Mouse (Mus musculus): ENCODE measurements at regions not wholly inside any gene's neighbourhood (a gene's known extent, or its start where the extent isn't known, plus 50 kb on each side); places are given as distances from the start of the nearest gene placed in this dataset.
A peak's percentile ranks its signal among the peaks of the same experiment; 100 is the strongest.

DNA sequence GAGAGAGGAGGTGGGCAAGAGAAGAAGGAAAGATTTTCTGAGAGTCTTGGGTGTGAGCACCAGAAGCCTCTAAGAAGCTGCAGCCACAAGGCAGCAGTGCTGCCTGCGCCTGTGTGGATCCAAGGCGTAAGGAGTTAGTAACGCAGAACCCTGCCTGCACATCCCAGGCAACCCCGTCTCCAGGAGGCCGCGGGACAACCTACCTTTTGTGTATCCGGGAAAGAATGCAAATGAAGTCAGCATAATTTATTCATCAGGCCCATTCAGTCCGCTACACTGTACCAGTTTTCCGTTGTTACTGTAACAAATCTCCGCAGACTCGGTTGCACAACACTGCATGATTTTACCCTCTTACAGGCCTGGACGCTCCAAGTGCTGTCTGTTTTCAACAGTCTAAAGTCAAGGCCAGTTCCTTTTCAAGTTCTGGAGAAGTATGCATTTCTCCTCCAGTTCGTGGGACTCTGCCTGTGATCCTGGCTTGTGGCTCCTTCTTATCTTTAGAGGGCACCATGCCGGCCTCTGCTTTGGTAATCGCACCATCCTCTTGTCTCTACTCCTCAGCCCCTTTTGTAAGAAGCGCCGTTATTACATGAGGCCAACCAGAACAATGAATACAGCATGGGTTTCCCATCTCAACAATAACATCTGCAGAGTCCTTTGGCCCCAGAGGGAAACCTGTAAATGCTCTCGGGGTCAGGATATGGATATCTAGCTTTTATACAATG, 133.8 kb downstream of the Nufip1 start:
- DNase-seq (ENCODE audit: low spot score in 2 of 2), result no peak

GRCm38 (mm10) chr14:76245063-76245396, 134.3 kb downstream of the Nufip1 start:
- DNase-seq (ENCODE audit: low spot score in 2 of 2), result no peak

GRCm38 (mm10) chr14:76247664-76248063, 137.0 kb downstream of the Nufip1 start:
- DNase-seq (ENCODE audit: low spot score in 2 of 2), result peak in 1 of 2 experiments; percentile 18

- DNase-seq (ENCODE audit: low spot score in 2 of 2), result no peak
These were observed 143.2 kb downstream of the Nufip1 start for GRCm38 (mm10) chr14:76253850-76254249.

DNA sequence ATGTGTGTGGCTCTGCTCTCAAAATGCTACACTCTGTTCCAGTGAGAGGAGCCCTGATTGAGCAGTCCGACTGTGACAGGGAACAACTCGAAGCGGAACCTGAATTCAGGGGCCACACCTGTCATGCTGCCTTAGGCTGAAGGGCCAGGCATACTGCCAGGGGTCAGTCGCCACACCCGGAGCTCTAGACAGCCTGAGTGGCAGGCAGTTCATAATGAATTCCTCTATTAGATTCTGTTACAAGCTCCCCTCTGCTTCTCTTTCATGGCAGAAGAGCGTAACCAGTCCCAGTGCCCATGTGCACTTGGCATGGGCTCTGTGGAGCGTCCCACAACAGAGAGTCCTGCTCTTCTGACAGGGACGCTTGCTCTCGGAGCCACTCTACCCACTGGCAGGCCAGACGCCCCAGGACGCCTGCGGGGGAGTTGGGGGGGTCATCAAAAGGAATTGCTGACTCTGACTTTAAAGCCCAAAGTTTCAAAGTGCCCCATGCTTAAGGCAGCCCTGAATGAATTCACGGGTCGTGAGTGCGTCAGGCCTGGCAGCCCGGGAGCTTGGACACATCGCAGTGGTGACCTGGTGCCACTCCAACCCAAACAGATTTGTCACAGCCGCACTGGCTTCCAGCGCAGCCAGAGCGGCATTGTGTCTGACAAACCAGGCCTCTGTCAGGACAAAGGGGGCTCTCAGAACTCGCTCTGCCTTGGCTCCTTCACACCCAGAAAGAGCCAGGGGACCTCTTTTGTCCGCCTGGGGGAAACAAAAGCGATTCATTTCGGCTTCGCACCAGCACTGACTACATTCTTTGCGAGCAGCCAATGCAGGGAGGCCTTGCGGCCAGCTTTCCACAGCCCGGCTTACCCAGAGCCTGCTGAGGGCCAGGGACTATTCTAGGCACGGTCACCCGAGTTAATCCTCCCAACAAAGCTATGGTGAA, 144.1 kb downstream of the Nufip1 start:
- DNase-seq (ENCODE audit: low spot score in 2 of 2), result no peak

GRCm38 (mm10) chr14:76255971-76256370, 145.3 kb downstream of the Nufip1 start:
- no peak for DNase-seq (ENCODE audit: low spot score in 2 of 2)

- DNase-seq (ENCODE audit: low spot score in 2 of 2), result no peak
These were observed 147.9 kb downstream of the Nufip1 start for GRCm38 (mm10) chr14:76258626-76259025.

DNA sequence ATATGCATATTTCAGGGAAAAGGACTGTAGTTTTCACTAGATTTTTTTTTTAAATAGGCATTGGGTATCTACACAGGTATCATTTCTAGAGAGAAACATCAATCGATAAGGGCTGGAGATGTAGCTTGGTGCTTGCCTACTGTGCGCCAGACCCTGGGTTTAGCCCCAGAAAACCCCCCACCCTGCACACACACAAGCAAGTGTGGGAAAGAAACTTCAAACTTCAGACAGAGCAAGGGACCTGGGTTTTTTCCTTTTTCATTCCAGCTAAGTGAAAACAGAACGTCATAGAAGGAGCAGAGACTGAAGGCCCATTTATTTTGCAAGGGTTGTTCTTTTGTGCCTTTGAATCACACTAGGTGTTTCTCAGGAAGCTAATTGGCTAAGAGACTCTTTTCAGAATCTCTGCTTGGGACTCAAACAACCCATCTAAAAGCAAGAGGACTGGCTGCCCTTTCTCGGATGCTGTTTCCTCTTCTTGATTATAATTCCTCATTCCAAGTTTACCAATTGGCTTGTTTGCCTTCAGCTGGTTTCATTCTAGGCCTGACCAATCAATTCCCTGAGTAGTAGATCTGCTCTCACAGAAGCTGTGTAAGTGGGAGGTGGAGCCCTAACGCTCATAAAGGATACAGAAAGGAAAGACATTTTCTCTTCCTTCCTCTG, 150.1 kb downstream of the Nufip1 start:
- DNase-seq (ENCODE audit: low spot score in 2 of 2), result no peak

DNA sequence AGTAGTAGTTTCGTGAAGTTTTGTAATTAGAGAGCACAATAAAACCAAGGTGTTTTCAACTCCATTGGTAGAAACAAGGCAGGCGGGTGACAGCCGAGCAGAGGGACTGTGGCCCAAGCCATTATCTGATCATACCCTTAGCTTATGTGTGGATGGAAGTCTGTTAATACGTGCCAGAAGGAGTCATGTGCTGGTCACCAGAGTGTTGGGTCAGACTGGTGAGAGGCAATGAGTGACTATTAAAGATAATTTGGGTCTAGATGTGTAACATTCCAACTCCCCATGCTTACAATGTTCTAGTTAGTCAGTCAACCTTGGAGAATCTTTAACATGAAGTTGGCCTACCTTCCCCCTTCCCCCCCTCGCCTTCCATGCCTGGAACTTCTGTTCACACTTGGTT, 151.1 kb upstream of the Tsc22d1 start:
- DNase-seq (ENCODE audit: low spot score in 2 of 2), result no peak

DNA sequence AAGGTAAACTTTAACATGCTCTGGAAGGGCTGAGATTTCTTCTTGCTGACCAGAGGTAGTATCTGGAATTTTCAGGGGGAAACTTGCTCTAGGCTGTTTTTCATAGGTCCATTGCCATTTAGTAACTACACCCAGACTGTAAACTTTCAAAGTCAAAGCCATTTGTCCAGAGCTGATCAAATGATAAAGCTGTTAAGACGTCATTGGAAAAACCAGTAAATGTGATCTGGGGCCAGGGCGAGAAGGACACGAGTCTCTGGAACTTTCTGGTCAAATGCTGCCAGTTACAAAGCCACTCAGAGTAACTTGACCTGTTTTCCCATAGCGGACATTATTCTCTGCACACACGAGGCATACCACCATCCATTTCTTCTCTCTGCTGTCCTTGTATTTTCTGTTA, 148.9 kb upstream of the Tsc22d1 start:
- DNase-seq (ENCODE audit: low spot score in 2 of 2), result no peak

GRCm38 (mm10) chr14:76266249-76266648, 148.5 kb upstream of the Tsc22d1 start:
- DNase-seq (ENCODE audit: low spot score in 2 of 2), result no peak

- DNase-seq (ENCODE audit: low spot score in 2 of 2), result no peak
These were observed 147.7 kb upstream of the Tsc22d1 start for GRCm38 (mm10) chr14:76267091-76267490.

GRCm38 (mm10) chr14:76271190-76271589, 143.6 kb upstream of the Tsc22d1 start:
- no peak for DNase-seq (ENCODE audit: low spot score in 2 of 2)

- no peak for DNase-seq (ENCODE audit: low spot score in 2 of 2)
These were observed 141.9 kb upstream of the Tsc22d1 start for GRCm38 (mm10) chr14:76272840-76273239.

DNA sequence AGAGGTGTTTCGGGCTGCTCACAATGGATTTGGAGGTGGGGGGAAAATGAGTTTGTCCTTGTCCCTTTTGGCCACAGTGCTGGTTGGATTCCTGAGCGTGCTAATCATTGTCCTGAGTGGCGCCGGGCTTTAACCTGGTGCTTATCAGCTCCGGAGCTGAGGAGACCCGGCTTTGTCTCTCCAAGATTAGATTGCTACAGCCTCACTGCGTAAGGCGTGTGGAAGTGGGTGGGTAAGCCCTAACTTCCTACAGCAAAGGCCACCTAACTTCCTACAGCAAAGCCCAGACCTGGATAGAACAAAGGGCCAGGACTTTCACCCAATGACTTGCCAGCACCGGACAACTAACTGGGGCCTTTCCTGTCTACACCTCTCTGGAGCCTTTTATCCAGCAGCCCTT, 138.1 kb upstream of the Tsc22d1 start:
- DNase-seq (ENCODE audit: low spot score in 2 of 2), result no peak

- no peak for DNase-seq (ENCODE audit: low spot score in 2 of 2)
These were observed 135.9 kb upstream of the Tsc22d1 start for GRCm38 (mm10) chr14:76278751-76279450.

GRCm38 (mm10) chr14:76279561-76279960, 135.2 kb upstream of the Tsc22d1 start:
- no peak for DNase-seq (ENCODE audit: low spot score in 2 of 2)

DNA sequence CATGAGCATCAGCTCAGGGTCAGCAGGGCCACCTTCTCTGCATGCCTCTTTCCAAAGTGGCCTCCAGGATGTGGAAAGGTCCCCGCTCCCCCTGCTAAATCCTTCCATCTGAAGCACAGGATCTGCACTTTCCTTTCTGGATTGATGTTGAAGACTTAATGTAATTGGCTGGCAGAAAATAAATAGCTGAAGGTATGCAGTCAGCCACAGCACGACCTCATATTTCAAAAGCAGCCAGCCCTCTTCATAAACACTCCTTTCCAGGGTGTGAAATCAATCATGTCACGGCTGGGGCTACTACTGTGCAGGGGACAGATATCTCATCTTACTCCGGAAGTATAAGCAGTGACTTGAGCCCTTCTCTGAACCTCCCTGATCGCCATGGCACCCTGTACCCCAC, 132.9 kb upstream of the Tsc22d1 start:
- DNase-seq (ENCODE audit: low spot score in 2 of 2), result no peak

DNA sequence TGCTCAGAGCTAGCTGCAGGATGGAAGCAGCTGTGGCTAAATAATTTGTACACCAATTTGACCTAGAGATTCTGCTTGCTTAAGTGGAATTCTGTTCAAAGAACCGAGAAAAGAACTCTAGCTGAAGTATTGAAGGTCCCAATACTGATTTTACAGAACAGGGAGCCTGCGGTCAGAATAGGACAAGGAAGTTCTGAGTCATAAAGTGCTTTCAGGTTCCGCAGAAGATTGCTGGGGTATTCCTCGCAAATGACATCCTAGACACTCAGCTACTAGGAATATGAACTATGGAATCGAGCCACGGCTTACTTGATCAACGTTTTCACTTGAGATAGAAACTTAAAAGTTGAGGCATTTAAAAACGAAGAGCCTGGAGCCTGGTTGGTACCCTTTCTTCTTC, 127.0 kb upstream of the Tsc22d1 start:
- no peak for DNase-seq (ENCODE audit: low spot score in 2 of 2)

DNA sequence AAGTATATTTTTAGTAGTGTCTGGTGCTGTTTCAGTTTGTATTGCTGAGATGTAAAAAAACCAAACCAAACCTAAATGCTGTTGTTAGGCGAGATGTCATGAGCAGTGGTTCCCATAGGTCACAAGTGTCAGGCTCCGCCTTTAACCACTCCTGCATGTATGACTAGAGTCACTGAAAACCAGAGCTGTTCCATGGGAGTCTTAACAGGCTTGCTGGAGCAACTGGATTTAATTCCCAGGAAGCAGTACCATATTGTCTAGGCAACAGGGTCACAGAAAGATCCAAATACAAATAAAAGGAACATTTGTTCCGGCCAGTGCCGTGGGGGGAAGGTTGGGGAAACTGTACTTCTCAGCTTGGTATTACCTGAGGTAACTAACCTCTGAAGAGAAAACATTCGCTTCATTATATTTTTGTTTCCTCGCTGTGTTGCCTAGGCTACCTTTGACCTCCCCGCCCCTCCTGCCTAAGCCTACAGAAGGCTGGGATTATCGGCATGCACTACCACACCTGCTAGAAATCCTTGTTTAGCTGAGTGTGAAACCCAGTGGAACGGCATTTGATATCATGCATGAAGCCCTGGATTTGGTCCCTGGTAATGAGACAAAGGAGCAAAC, 124.3 kb upstream of the Tsc22d1 start:
- no peak for DNase-seq (ENCODE audit: low spot score in 2 of 2)

- DNase-seq (ENCODE audit: low spot score in 2 of 2), result no peak
These were observed 122.5 kb upstream of the Tsc22d1 start for GRCm38 (mm10) chr14:76292211-76292610.

Data from spleen, postnatal 10 days (tissue).